Mouse (Mus musculus) thymus, postnatal 0 days (tissue): ENCODE data around the gene Pde6c. TPM values are rescaled to one million over a fixed set of nuclear protein-coding genes. Genes with fewer than 3 reads are reported as not detected.

Experiments used
- DNase-seq: peaks from one replicate; pipeline ENCODE4 v3.0.0-alpha.2; 2015; ENCODE audit warnings: low spot score
- polyA plus RNA-seq: library from polyadenylated mRNA; unstranded; fragments of >200 nt; fragmentation: Nextera tagmentation; extraction: Ambion mirVana; gene quantifications from 2 replicates; pipeline ENCODE4 v1.2.1, GENCODE M21; 2015

The Pde6c gene
- not detected in 2 replicates for polyA plus RNA-seq

DNA sequence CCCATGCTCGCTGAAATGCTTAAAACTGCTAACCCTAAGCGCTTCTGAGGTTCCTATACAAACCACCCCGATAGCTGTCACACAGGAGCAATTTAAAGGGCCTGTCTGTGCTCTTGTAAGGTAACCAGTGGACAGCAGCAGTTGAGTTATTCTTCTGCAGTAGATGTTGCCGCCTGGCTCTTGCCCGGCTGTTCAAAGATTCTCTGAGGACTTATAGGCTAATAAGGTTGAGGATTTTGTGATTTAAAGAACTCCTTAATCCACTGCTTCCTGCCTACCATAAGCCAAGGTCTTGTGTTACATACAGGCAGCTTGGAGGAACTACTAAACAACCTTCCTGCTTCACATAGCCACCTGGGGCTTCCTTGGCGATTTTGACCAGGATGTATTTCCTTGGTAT is at the start of gene Pde6c:
Gene Pde6c, plus strand, starts transcription at position 301 of the 400 bp plus-strand sequence.
- DNase-seq, result no peak

DNA sequence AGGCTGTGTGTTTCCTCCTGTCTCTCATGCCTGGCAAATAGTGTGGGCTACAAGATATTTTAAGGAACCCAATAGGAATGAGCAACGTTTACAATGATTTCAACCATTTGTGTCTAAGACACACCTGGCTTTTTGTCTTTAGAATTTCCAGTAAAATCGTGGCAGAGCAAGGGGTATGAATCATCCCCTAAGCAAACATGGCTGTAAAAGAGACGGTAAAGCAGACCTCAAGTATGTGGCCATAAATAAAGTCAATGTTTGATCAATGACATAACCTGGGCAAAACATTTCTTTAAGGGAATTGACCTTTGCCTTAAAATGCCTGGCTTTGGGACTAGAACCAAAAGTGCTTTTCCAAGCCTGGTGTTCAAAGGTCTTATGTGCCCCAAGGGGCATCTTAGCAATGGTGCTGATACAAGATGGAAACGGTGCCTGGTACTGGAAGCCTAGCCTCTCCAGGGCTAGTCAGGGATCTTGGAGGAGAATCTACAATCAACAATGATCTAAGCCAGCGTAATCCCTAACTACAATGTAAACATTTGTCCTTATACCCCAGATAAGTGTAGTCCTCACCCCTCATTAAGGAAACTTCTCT is 49.6 kb upstream of the Pde6c start:
- DNase-seq, result no peak

DNA sequence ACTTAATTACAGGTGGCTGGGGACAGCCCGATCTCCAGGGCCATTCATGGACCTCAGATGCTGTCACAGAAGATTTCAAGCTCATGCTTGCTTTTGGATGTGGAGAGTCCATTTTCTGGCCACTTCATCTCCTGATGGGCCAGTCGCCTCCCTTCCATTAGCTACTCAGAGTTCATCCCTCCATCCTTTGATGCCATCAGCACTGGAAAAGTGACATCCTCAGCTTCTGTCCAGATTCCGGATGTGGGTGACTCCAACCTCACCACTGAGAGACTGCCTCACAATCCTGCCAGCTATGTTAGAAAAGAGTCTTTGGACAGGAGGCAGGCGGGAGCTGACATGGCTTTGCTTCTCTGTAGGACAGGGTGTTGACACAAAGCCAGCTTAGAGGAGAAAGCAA is 46.7 kb upstream of the Pde6c start:
- no peak for DNase-seq

DNA sequence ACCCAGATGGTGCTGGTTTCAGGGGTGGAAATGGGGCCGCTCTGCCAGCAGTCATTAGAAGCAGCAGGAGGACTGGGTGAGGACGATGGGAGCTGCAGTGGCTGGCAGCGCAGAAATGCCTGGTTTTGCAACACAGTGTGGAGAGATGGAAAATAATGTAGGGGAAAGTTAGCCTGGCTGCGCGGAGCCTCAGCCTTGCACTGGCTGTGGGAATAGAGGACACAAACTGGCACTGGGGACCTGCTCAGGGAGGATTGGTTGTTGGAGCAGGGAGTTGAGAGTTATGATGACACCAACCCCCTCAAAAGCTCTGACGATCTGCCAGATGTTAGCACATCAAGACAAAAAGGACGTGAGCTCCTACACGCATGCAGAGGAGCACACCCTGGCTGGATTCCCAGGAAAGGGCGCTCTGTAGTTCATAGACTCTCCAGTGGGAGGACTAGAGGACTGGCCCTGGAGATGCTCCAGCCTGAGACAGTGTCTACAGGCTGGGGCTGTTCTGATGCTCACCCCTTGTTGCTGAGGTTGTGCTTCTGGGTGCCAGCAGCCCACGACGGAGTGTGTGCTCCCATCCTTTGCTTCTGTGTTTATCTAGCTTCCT is 45.5 kb upstream of the Pde6c start:
- no peak for DNase-seq

DNA sequence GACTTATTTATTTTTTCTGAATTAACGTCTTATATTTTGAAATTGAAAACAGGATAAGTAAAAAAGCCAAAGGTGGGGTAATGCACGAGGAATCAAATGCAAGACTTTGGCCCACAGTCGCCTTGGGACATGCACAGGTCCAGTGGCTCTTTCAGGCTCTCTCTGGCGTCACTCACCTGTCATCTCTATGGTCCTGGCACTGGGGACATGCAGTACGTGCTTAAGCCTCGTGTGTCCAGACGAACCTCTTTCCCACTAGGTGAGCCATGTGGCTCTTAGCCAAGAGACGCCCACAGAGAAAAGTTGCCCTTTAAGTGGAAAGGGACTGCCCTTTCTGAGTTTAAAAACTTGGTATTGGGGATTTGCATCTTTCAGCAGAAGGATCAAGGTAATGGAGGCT is 43.2 kb upstream of the Pde6c start:
- no peak for DNase-seq

DNA sequence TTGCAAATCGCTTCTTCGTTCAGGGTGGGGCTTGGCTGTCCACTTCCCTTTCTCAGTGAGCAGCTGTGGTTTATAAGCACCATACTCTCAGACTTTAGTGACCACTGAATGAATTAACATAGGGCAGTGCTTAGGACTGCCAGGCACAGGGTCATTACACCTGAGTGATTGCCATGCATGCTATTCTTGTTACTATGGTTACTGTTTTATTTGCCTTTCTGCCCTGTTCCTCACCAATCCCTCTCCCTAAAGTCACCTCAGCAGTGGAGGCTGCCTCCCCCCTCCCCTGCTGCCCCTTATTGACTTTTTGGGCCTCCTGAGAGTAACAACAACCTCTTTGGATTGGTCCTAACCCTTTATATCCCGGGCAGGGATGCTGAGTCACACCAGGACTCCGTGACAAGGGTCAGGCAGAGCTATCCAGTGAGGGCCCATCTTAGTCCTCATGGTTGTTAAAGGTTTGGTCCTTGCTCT is 41.0 kb upstream of the Pde6c start:
- DNase-seq, result no peak

DNA sequence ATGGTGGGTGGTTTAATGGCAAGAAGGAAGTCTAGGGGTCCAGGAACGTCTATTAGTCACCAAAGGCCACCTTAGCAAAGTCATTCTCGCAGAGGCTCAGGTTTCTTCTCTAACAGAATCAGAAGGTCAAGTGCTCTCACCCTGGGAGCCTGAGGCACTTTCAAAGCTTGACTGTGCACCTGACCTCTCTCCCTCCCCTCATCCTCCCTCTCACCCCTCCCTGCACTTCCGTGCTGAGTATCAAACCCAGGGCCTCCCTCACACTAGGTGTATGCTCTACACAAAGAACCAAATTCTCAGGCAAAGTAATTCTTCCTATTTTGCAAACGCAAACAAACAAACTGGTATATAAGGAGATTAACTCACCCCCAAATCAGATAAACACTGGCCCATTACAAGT is 36.4 kb upstream of the Pde6c start:
- DNase-seq, result no peak

DNA sequence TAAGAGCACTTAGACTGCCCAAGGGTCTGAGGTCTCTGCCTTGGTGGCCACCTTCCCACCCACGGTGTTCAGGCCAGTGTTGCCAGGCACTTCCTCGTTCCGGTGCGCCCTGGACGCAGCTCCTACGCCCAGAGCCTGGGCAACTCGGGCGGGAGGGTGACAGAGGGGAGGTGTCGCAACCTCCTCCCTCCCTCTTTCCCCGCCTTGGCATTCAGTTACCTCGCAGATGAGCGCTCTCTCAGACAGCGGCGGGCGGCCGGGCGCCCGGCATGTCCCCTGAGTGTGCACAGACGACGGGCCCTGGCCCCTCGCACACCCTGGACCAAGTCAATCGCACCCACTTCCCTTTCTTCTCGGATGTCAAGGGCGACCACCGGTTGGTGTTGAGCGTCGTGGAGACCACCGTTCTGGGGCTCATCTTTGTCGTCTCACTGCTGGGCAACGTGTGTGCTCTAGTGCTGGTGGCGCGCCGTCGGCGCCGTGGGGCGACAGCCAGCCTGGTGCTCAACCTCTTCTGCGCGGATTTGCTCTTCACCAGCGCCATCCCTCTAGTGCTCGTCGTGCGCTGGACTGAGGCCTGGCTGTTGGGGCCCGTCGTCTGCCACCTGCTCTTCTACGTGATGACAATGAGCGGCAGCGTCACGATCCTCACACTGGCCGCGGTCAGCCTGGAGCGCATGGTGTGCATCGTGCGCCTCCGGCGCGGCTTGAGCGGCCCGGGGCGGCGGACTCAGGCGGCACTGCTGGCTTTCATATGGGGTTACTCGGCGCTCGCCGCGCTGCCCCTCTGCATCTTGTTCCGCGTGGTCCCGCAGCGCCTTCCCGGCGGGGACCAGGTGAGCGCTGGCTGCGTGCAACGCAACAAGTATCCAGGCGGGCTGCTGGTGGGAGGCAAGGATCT is 35.5 kb upstream of the Pde6c start, which contains the start of gene Ffar4:
Gene Ffar4, plus strand, starts transcription at position 214 of the 901 bp plus-strand sequence.
- no peak for DNase-seq

DNA sequence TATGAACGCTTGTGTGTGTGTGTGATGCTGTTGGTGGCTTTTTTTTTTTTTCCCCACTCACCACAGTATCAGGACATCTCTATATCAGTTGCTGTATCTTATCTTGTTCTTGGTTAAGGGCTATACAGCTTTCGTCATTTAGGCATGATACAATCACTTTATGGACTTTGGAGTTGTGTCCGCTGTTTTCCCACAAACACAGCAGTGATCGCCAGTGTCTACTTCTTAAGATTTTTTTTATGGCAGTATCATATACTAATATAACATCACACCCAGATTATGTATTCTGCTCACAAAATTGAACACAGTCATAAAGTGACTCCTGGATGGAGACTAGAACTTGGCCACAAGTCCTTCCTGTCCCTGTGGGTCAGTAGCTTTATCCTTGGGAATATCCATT is 24.7 kb upstream of the Pde6c start:
- no peak for DNase-seq

DNA sequence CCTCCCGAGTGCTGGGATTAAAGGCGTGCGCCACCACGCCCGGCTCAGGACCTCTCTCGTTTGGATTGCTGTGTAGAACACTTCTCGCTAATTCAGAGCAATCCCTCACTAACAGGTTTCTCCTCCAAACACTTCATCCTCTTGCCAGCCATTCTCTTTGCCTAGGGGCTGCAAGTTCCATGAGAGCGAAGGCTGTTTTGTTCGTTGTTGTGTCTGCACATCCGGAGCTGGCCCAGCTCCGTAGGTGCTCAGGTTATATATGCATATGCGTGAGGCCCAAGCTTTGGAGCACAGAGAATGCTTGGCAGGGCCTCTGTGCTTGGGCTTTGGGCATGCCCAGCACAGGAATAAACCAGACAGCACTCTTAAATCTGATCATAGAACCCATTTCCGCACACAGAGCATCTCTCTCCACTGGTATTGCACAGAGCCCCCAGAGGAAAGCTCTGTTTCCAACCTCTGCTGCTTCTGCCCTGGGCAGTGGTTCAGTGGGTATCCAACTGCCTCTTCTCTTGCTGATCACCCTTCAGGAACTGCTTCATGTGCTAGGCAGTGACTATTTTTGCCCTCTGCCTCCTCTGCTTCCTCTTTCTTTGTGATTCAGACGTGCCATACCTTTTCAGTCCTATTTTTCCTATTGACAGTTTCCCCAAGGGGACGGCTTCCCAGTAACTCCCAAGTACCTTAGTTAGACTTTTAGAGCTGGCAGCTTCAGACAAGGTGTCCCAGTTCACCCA is 22.9 kb upstream of the Pde6c start:
- no peak for DNase-seq

DNA sequence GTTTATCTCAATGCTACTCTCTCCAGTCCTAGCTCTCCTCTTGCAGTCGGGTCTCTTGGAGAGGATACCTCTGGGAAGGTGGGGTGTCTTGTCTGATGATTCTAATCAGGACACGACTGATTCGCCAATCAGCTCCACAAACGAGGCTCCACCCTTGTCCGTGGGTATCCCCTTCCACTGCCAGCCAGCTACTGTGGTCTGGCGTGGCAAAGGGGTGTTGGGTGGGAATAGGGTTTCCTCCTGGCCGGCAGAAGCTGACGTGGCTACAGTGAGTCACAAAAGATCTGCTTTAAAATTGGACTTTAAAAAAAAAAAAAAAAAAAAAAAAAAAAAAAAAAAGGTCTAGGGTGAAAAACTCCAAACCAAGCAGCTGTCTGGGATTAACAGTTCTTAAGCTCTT is 21.5 kb upstream of the Pde6c start:
- DNase-seq, result no peak

DNA sequence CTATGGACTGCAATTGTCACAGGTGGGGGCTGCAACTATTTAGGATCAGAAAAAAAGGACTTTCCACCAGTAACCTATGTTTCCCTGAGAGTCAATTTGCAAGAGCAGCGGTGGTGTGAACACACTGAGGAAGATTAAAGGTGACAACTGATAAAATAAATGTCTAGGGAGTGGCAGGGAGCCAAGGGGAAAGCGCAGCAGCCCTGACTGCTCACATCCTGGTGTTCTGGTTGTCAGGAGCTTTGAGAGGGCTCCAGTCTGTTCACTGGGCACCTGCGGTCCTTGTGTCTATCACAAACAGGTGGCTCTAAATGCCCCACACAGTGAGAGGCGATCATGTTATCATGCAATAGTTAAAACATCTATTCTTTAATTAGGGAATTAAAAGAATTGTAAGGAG is 20.0 kb upstream of the Pde6c start:
- no peak for DNase-seq

DNA sequence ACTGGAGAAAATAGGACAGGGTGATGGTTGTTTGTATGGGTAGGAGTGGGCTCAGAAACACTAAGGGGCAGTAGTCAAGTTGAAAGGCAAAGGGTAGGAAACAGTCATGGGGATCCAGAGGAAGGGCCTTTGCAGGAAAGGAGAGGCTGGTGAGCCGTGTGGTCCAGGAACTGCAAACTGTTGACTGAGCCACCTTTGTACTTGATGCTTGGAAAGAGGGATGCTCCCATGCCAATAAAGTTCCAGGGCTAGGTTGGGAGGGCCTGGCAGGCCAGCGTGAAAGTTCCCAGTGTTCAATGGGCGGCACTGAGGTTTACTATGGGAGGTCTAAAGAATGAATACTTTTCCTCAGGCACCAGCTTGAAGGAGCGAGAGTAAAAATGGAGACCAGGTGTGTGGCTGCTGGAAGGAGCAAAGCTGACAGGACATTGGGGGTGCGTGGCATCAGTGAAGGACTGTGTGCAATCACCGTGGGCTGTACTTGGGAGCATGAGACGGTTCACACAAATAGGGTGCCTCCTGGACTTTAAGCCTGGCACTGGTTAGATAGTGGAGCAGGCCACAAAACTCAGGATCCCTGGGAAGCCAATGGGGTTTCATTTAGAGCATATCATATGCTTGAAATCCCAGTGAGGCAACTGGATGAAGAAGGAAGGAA is 17.6 kb upstream of the Pde6c start:
- no peak for DNase-seq

DNA sequence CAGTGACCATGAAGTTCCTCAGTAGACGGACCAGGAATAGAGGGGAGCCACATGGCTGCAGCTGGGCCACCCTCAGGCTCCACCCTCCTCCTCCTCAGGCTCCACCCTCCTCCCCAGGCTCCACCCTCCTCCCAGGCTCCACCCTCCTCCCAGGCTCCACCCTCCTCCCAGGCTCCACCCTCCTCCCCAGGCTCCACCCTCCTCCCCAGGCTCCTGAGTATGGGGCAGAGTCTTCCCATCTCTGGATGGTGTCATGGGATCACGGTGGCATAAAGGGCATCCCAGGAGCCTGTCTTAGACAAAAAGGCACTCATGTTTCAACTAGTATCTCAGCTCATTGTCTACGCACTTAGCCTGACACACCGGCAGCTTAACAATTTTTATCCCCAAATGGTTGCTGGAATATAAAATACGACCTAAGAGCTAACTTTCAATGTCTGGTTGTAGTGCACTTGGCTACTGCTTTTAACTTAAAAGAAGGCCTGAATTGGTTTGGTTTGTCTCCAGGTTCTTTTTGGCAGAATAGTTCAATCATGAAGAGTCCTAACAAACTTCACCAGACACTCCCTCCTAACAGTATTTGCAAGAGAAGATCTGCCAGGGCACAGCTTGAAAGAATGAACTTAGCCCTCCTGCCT is 12.3 kb upstream of the Pde6c start:
- DNase-seq, result no peak

DNA sequence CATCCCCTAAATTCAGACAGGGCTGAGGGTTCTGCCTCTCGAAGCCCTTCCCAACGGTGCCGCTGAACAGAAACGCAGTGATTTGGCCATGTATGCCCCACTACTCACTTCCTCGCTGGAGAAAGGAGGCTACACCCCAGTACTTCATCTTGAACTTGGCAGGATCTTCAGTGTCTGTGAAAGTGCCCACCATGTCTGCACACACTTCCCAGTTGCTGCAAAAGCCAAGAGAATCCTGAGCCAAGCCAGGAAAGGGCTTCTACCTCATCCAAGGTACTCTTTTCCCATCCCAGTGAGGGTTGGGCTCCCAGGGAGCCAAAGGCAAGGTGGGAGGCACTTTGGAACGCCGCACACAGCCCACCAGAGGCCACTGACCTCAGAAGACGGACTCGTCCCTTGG is 8.7 kb upstream of the Pde6c start:
- no peak for DNase-seq

DNA sequence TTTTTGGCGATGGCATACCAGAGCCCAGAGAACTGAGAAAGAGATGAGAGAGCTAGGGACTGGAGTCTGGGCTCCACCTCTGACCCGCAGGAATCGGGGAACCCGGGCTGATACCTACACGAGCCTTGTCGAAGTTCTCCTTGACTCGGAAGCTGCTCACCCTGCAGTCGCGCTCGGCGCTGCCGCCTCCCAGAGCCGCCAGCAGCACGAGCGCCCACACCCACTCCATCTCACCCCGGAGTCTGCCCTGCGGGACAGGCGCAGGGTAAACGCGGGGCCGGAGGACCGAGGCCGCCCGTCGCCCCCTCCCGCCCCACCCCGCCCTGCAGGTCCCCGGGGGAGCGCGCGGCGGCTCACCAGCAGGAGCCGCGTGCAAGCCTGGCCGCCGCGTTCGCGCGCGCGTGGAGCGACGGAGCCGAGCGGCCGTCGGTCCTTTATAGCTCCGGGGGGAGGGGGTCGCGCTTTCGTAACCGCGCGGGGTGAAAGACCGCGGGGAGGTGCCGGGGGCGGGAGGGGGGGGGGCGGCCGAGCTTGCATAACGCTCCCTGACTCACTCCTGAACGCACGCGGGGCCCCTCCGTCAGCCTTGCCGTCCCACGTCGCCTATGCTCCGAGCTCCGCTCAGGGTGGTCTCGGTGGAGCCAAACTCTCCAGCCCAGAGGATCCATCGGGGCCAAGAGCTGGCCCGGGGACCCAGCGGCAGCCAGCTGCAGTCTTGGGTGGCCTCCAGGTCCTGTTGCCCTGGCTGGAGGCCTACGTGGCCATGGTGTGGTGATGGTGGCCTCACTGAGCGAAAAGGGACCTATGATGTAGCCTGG is 8.0 kb upstream of the Pde6c start:
- peak; percentile 2 for DNase-seq

DNA sequence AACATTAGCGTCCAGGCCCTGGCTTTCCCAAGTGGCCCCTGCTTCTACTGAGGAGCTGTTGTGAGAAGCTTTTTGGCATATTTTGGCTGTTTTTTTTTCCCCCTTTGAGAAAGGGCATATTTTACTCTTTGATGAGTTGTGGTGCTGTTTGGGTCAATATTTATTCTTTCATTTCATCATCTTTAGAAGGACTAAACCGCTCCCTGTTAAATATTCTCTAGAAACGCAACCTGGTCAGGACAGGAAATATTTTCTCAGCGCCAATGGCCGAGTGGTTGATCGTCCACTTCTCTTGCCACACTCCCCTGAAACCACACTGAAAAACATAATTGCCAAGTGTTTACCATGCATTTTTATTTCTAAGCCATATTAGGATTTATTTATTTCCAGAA is 7.4 kb upstream of the Pde6c start, which contains the start of gene Rbp4:
Gene Rbp4, minus strand, starts transcription at position 63 of the 392 bp plus-strand sequence.
- DNase-seq, result no peak

DNA sequence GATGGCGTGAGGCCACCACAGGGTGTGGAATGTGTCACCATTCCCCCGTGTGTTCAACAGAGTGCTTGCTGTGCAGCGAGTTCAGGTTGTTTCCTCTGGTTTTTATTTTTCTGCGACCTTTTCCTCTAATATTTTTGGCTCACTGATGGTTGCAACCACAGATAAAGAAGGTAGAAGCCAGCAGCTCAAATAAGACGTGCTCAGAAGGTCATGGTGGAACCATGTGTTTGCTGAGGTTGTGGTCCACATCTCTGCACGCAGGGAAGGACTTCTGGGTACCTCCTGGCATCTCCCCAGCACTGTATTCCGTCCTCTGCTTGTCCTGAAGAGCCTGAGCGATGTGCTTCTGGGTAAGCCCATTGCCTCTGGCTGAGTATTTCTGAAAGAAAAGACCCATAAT is 5.9 kb upstream of the Pde6c start:
- DNase-seq, result no peak

DNA sequence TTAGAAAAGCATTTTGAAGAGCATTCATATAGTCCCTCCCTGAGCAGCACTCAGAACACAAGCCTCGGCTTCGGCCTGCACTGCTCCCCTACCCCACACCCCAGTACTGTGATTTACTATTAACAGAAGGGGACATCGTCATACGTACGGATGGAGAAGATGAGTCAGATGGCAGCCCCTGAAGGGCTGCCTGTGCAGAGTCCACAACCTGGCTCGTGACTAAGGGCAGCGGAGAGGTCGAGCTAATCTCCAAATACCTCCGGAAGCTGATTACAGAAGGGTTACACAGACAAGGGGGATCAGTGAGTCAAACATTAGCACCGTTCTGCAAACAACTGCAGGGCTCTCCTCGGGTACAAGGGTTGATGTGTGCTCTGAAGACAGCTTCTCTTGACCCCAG is 1.4 kb downstream of the Pde6c start:
- DNase-seq, result no peak

DNA sequence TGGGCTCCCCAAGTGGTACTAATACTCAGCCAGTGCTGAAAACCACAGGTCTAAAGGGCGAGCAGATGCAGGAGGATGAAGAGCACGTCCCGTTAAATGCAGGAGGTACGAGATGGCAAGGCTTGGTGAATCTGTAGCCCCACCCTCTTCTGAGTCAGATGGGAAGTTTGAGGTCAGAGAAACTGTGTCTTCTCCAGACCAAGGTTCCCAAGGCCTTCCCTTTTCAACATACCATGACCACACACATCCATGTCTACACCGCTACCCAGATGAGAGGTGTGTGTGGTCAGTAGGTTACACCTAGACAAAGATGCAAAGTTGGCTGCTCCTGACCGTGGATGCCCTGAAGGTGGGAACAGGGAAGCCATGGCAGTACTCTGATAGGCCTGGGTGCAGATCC is 2.2 kb downstream of the Pde6c start:
- no peak for DNase-seq
